Mouse (Mus musculus) spleen, postnatal 4 days (tissue): ENCODE data around the gene Rpp25l.
"Not testable (repeated sequence)": the region's sequence is repeated elsewhere in the genome, so short reads cannot be mapped to it uniquely, and the experiment has no call there.

ENCODE experiments used
- DNase-seq, 2 experiments: peaks; one replicate each; pipeline ENCODE4 v3.0.0; 2022; ENCODE audit warnings: low spot score in 2 of 2

Gene Rpp25l

DNA sequence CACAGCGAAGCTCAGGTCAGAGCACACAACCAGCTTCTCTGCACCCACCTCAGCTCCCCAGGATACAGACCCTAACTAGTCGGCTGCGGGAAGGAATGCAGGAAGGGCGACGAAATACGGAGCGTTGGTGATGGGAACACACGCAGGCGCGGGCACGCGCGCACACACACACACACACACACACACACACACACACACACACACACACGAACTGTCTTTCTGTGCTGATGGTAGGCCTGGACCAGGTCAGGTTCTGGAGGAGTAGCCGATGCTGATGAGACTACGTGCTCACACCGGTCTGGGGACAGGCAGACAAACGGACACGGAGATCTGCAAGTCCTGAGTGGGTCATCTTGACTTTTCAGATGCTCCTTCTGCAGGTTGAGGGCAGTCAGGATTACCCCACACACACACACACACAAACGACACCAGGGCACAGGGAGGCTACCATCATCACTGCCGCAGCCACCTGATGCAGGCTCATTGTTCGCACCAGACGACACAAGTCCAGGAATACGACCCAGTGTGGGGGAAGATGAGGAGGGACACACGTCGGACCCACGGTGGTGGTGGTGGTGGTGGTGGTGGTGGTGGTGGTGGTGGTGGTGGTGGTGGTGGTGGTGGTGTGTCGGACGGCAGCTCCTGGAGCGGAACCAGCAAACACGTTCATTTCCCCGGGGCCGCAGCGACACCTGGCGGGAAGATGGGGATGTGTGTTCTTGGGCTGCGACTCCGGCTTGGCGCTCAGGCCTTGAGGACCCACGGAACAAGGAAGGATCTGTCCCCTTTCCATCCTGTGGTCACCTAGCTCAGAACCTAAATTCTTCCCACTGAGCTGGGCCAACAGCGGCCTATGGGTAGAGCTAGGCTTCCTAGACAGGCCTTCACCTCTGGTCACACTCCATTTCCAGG lies 16.1 kb downstream of the Rpp25l start, which contains the start of gene Cntfr:
Gene Cntfr, minus strand, starts transcription at position 160 of the 912 bp plus-strand sequence.
- DNase-seq, result peak; percentile 67 to 88

GRCm38 (mm10) chr4:41696452-41696851 lies 16.9 kb downstream of the Rpp25l start:
- DNase-seq, result not testable (repeated sequence)

DNA sequence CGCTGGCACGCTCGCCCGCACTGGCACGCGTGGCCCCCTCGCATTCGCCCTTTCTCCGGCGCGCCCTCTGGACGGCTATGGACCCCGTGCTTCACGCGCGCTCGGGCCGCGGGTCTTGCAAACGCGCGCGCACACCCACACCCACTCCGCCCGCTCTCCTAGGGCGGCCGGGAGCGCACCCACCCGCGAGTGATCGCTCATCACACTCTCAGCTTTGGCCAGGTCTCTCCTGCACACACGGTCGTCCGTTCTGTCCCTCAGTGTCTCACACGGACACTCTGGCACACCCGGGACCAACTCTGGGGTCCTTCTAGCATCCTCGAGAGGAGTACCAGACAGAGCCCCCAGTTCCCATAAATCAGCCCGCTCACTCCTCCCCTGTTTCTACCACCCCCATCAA lies 17.5 kb downstream of the Rpp25l start:
- DNase-seq, result not testable (repeated sequence)

- DNase-seq, result not testable (repeated sequence)
These were observed 19.8 kb downstream of the Rpp25l start for GRCm38 (mm10) chr4:41693511-41693910.

DNA sequence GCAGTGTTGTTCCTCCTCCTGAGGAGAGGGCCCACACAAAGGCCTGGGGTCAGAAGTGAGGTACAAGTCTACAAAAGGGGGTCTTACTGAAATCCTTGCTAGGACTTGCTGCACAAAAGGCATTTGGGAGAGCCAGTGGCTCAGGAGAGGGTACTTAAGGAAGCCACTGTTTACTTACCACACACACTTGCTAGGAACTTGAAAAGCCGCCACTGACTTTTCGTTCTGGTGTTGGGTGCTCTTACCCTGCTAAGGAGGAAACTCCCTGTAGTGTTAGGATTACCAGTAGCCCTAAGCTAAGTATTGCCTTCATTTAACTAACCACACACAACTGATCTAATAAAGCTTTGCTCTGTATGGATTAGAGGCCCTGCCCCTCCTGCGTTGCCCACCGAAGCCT lies 23.3 kb downstream of the Rpp25l start:
- DNase-seq, result not testable (repeated sequence)

- DNase-seq, result not testable (repeated sequence)
These were observed 24.8 kb downstream of the Rpp25l start for GRCm38 (mm10) chr4:41688562-41688961.

DNA sequence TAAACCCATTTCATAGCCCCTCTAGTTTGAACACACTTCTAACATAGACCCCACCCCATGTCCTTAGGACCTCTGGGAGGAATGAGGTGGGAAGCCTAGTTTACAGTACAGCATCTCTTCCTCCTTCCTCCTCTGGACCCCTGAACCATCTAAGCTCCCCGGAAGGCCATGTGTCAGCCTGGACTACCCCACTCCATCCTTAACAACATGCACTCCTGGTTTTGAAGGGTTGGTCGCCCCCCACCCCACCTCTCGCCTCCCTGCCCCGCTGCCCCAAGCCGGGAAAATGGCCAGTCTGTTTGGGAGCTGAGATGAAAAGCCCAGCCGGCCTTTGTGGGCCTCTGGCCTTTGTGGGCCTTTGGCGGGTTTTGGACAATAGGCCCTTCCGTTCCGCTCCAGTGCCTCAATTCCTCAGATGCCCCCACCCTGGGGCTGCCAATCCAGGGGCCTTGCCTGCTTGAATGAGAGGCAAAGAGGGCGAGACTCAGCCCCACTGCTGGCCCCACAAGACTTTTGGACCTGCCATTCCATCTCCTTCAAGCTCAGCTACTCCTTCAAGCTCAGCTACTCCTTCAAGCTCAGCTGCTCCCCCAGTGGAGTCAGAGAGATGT lies 27.3 kb downstream of the Rpp25l start:
- DNase-seq, result not testable (repeated sequence)

DNA sequence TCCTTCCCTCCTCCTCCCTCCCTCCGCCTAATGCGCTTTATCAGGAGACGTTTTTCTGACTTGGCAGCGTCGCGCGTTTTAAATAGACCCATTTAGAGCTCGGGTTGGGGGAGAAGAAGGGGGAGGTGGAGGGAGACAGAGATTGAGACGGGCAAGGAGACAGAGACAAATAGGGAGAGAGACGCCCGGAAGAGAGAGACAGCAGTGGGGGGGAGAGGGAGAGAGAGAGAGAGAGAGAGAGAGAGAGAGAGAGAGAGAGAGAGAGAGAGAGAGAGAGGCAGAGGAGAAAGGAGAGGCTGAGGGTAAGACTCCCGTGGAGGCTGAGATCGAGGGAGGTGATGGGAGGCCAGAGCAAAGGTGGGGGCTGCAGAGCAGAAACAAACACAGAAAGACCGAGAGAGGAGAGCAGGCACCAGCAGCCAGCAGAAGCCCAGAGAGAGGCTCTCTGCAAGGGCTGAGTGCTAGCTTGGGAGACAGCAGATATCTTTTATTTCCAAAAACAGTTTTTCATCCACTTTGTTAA lies 28.3 kb downstream of the Rpp25l start:
- DNase-seq, result not testable (repeated sequence)

DNA sequence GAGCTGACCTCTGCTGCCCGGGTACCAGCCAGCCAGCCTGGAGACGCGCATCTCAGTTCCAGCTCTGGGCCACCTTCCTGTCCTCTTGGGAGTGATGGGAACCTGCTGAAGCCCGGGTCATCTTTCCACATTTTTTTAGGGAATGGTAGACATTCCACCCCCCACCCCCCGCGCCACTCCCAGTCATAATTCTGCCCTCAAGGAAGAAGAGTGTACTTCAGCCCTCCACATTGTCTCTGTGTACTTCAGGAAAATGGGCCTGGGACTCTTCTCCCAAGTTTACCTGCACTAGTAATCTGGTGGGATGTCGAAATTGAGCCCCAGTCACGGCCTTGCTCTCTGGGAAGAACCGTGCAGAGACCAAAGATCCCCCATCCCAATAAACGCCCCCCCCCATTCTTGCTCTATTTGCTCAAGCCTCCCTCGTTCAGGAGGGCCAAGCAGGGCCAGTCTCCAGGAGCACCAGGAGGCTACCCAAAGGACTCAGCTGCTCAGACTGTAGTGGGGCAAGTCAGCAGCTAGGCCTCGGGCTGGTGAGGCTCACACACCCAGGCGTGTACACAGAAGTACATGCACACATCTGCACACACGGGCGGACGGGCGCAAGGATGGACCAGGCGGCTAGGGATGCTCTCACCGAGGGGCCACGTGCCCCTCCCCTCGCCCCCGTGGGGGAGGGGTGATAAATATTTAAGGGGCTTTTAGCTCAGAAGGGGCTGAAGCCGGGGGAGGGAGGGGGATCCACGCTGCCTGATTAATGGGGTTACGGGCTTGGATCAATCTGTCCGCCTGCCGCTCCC lies 29.0 kb downstream of the Rpp25l start:
- not testable (repeated sequence) for DNase-seq

DNA sequence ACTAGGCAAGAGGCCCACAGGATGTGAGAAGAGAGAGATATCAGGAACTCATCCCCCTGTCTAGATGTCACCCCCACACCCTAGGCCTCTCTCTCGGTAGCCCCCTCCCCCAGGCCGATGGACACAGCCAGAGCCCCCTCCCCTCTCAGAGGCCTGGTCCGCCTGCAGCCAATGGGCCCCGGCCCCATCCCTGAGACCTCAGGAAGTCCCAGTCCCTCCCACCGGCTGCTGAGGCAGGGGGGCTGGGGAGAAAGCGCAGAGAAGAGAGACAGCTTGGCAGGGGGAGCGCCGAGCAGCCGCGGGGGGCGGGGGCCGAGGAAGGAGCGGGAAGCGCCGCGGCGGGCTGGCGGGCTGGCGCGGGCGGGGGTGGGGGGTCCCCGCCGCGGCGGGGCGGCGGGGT lies 30.0 kb downstream of the Rpp25l start:
- DNase-seq, result not testable (repeated sequence)

DNA sequence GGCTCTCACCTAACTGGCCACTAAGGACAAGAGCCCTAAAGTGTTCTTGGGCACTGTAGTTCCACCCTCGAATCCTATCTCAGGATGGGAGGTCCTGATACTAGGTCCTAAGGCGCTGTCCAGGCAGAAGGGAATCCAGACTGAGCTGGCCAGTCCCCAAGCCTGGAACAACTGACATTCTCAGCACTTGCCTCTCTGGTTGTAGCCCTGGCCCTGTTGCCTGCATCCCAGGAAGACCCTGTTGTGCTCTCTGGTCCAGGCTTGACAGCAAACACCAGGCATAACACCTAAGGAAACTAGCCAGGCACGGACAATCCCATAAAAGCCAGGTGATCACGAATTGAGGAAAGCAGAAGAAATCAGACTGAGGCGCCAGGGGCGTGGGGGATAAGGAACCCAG lies 30.5 kb downstream of the Rpp25l start:
- no peak for DNase-seq

- DNase-seq, result no peak
These were observed 31.4 kb downstream of the Rpp25l start for GRCm38 (mm10) chr4:41681947-41682346.

DNA sequence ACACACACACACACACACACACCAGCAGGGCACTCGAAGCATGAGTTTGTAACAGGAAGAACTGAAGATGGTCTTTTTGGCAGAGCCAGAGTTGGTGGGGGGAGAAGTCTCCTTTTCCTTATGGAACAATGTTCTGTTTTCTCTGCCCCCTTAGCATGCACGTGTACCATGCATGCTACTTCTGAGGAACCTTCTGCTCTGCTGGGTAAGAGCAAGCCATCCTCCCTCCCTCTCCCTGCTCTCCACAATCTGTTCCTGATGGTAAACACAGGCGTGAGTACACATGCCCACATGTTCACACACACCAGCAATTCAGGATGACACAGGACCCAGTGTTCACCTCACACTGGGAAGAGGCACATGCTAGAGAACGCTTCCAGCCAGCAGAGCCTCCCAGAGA lies 32.2 kb downstream of the Rpp25l start:
- no peak for DNase-seq

- no peak for DNase-seq
These were observed 34.0 kb downstream of the Rpp25l start for GRCm38 (mm10) chr4:41679291-41679690.

DNA sequence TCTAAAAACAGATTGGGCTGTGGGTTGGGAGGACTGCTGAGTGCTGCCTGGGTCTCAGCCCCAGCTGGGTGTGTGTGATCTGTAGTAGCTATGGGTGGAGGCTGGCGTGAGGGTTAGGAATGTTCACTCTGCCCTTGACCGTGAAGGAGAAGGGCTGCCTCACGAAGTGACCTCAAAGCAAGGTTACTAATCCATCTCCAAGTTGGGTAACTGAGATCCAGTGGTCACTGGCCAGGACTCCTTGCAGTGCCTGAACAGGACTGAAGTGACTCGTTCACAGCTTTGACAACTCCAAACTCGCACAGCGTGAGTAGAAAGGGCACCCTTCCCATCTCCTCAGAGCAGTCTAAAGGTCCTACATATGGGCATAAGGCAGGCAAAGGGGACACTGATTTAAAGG lies 34.5 kb downstream of the Rpp25l start:
- DNase-seq, result no peak

DNA sequence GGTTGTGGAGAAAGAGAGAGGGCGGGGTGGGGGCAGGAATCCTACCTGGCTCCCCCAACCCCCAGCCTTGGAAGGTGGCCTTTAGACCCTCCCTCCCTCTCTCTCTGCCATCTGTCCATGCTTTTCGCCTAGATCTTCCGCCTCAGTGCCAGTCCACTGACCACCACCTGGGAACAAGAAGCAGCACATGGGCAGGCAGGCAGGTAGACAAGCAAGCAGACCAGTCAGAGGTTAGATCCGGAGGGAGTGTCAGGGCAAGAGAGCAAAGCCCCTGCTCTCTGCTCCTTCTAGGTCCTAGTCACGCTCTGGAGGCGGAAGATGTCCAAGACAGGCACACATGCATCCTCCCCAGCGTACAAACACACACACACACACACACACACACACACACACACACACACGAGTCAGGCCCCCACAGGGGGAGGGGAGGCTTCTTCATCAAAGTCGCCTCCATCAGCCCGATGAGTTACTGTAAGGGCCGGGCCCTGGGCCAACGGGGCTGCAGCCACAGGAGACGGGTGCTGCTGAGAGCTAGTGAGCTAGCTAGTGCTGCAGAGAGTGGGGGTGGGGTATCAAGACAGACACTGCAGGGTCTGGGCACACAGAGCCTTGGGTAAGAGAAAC lies 36.2 kb downstream of the Rpp25l start:
- DNase-seq, result peak in 1 of 2 experiments; percentile 51

DNA sequence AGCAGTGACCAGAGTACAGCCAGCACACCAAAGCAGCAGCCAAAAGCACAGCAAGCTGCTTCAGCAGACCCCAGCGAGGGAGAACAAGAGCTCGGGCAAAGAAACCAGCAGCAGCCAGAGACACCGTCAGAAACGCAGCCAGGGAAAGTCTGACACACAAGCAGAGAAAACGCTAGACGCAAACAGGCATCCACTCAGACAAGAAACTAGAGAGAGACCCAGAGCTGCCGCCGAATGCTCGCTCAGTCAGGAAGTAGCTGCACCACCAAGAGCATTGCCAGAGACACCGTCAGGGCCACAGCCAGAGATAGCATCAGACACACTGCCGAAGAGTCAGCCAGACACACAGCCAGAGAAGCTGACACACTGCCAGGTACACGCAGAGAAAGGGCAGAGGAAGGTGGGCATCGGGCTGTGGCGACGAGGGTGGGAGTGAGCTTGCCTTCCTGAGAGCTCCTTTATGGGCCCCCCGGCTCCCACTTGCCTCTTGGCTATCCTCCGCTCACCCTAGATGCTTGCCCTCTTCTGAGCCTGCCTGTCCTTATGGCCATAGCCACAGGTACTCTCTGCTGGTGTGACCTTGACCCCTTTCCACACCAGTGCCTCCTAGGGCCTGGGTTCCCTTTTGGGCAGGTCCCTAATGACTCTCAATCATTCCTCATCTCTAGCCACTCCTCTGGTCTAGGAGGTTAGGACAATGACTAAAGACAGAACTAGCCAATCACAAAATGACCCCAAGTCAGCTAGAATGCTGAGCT lies 36.9 kb downstream of the Rpp25l start:
- DNase-seq, result peak in 1 of 2 experiments; percentile 51

GRCm38 (mm10) chr4:41673186-41673585 lies 40.1 kb downstream of the Rpp25l start:
- no peak for DNase-seq

- DNase-seq, result no peak
These were observed 40.8 kb downstream of the Rpp25l start for GRCm38 (mm10) chr4:41672522-41672963.

GRCm38 (mm10) chr4:41671963-41672480 lies 41.3 kb downstream of the Rpp25l start:
- DNase-seq, result no peak
